ENCODE assay signal across 8 mouse cellular contexts in genomic region chr12:71015363-71016210, GRCm38 (mm10). TPM values are rescaled to one million over a fixed set of nuclear protein-coding genes. Genes with fewer than 3 reads are reported as not detected.
DNase-seq lines count a peak whose midpoint lies in the region; ATAC-seq lines count a peak whose summit lies in the region.

Gene Arid4a (plus strand): TSS chr12:71015990.

- H3K4me3 ChIP-seq in hindbrain, embryonic 16.5 days (ENCODE audit: low read length) = peak within 1 kb of the TSS; percentile 95
- peak within 1 kb of the TSS; percentile 89 for H3K4me3 ChIP-seq in macrophage (ENCODE audit: inconsistent target)

- H3K9me3 ChIP-seq in hindbrain, embryonic 16.5 days (ENCODE audit: control insufficient read depth, low read length) = no peaks in the 10 kb centered on the region

- peak; percentile 98 for DNase-seq in WW6 (ENCODE audit: low read depth, low spot score)
- peak; percentile 87 to 93 for DNase-seq in cerebellum, postnatal 4 days (ENCODE audit: low spot score in 2 of 2)
- DNase-seq in gastrocnemius, adult 18-20 months (ENCODE audit: low spot score) = peak; percentile 99
- peak; percentile 94 to 98 for DNase-seq in left cerebral cortex, adult 18-20 months (ENCODE audit: low spot score in 2 of 2)
- peak; percentile 99 for DNase-seq in right cerebral cortex, adult 18-20 months
- DNase-seq in urinary bladder, postnatal 10 days (ENCODE audit: low spot score) = peak; percentile 81

- peak; percentile 99 for ATAC-seq in hindbrain, embryonic 16.5 days

- peak within 1 kb of the TSS; percentile 88 for H3K4me2 ChIP-seq in hindbrain, embryonic 16.5 days (ENCODE audit: low read length)

- H3K27ac ChIP-seq in hindbrain, embryonic 16.5 days (ENCODE audit: low read depth, low read length) = peak within 1 kb of the TSS; percentile 97
- H3K27ac ChIP-seq in macrophage = peak within 1 kb of the TSS; percentile 73

- H3K27me3 ChIP-seq in hindbrain, embryonic 16.5 days (replicated peaks; ENCODE audit: control insufficient read depth, insufficient read depth, low read length) = no peaks in the 10 kb centered on the region

- H3K36me3 ChIP-seq in hindbrain, embryonic 16.5 days (ENCODE audit: control insufficient read depth, insufficient read depth, low read length) = peaks cover 3% of the 10 kb centered on the region
- peaks cover 26% of the 10 kb centered on the region for H3K36me3 ChIP-seq in macrophage (ENCODE audit: inconsistent target)

- H3K4me1 ChIP-seq in hindbrain, embryonic 16.5 days (ENCODE audit: control insufficient read depth, insufficient read depth, low read depth, low read length) = peaks cover 21% of the 10 kb centered on the region

- peak within 1 kb of the TSS; percentile 86 for H3K9ac ChIP-seq in hindbrain, embryonic 16.5 days (ENCODE audit: low read depth, low read length)

- WGBS in hindbrain, embryonic 16.5 days = under 1% methylated on average over 55 of the region's 61 CpGs
- under 1% methylated on average over 59 of the region's 61 CpGs for WGBS in macrophage (ENCODE audit: missing documents)

- H3K79me2 ChIP-seq in macrophage (ENCODE audit: inconsistent target) = peaks cover 83% of the 10 kb centered on the region

RNA-seq across cellular contexts. Expression of gene Arid4a, which starts in this region (rescaled TPM):
- total RNA-seq in gastrocnemius, adult 18-20 months (2021) = 1 to 10 TPM; 8.9 to 9.0 TPM
- polyA plus RNA-seq in hindbrain, embryonic 16.5 days (2015; fragmentation: Nextera tagmentation; extraction: Ambion mirVana) = 41.4 and 41.7 TPM in 2 replicates
- total RNA-seq in left cerebral cortex, adult 18-20 months (2021) = 10 to 100 TPM; 37.2 to 38.9 TPM
- 100 to 1,000 TPM in 25 of 26 experiments, 10 to 100 TPM in 1; 89.8 to 317 (median 227) TPM for total RNA-seq in macrophage (2018; cell fraction: chromatin; rRNA removed)
- 10 to 100 TPM; 11.7 to 39.1 (median 31.2) TPM for total RNA-seq in macrophage (2018; cell fraction: cytosol; rRNA removed)
- 100 to 1,000 TPM in 7 of 26 experiments, 10 to 100 TPM in 19; 46.9 to 144 (median 92.7) TPM for total RNA-seq in macrophage (2018; cell fraction: nucleus; rRNA removed)
- polyA plus RNA-seq in macrophage (2018) = 17.8 to 50.5 TPM (median 26.8 TPM) in 3 replicates

Comparison
In these comparisons a context has a peak if more than half of its experiments do, and no peak if none do; other contexts are left out.
1. Peak in every context shown above with its lines: DNase-seq, ATAC-seq, H3K4me3 ChIP-seq and H3K27ac ChIP-seq.